Mouse (Mus musculus) lung, postnatal 14 days (tissue): ENCODE data around the gene Ghsr.
A peak's percentile ranks its signal among the peaks of the same experiment; 100 is the strongest.
"Not testable (repeated sequence)": the region's sequence is repeated elsewhere in the genome, so short reads cannot be mapped to it uniquely, and the experiment has no call there.

Source experiments
- DNase-seq: peaks from one replicate; pipeline ENCODE4 v3.0.0; 2021

Gene Ghsr

DNA sequence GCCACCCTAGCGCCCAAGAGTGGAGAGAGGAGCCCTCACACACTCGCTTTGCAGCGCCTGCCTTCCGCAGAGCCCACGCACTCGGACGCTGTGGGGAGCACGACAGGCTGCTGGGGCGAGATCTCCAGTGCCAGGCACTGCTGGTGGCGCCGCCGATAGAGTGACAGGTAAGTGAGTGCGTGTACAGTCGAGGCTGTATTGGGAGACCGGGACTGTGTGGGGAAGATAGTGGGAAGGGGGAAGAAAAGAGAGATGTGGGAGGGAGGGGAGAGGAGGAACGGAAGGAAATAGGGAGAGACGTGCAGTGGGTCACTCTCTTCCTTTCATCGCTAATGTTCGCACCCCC, at the start of gene Ghsr:
Gene Ghsr, plus strand, starts transcription at position 76 of the 346 bp plus-strand sequence.
- no peak for DNase-seq

DNA sequence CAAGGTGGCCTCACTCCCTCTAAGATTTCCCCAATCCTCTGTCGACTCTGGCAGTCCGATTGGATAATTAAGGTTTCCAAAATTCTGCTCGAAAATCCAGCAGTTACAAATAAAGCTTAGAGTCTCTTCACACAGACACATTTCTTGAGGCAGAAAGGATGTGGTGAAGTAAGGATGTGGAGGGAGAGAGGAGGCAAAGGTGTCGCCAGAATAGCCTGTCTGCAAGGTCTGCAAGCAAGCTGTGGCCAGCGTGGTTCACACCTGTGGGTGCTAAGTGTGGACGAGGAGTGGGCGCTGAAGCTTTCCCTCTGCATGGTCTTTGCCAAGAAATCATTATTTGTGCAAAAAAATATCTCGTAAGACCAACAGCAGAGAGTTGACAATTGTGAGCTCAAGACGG, 48.6 kb upstream of the Ghsr start:
- DNase-seq = no peak

DNA sequence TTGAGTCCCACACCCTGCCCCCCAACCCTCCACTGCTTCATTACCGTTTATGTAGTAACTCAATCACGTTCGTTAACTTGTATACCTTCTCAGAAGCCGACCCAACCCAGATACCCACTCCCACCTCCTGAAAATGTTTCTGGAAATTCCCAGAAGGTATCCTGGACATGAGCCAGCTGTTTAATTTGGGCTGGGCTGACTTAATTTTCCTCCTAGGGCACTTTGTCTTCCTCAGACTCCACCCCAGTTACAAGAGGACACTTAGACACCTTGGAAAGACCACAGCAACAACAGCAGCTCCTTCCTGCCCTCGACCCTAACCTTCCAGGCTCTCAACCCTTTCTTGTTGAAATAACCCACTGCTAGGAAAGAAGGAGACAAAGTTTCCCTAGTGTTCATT, 47.6 kb upstream of the Ghsr start:
- DNase-seq = no peak

DNA sequence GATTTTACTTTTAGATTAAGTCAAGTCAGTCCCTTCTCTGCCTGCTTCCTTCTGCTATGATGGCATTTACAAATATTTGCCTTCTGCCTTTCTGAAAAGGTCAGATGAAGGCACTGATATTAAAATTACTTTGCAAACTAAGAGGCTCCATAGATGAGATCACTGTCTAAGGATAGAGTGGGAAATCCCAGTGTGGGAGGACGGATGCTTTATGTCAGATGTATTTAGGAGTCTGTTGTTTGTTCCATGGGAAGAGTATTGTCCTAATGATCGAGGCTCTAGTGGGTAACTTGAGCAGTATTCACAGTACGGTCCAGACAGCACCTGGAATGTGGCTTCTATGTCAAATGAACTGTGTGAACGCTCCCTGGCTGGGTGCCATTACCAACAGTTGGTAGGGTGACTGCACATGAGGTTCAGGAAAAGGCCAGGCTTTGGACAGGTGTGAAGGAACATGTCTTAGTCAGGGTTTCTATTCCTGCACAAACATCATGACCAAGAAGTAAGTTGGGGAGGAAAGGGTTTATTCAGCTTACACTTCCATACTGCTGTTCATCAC, 44.4 kb upstream of the Ghsr start:
- no peak for DNase-seq

DNA sequence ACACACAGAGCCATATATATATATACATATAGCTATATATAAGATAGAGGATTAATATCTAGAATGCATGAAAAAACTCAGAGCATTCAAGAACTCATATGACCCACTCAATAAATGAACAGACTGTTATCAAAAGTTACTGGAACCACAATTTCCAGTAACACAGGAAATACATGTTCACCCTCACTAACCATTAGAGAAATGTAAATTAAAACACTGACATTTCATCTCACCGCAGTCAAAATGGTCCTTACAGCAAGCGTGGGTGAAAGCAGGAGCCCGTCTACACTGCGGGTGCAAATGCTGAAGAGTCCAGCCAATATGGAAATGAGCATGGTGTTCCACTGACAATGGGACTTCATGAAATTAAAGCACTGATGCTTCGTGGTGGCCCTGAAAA, 40.4 kb upstream of the Ghsr start:
- DNase-seq = no peak

DNA sequence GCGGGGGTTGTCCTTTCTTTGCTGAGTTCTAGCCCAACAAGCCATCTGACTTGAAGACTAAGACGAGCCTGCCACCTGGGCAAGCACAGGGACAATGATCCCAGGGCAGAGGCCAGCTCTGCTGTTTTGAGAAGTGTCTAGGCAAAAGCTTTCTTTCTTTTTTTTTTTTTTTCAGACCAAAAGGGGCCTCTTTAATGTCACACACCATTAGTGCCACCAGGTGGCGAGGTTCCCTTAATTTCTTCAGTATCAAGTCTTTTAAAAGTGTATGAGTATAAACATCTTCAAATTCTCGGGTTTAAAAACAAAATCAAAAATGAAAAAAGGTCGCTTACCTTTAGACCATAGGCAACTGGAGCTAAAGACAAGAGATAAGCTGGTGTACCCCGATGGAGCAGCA, 32.7 kb upstream of the Ghsr start:
- DNase-seq = peak; percentile 63

DNA sequence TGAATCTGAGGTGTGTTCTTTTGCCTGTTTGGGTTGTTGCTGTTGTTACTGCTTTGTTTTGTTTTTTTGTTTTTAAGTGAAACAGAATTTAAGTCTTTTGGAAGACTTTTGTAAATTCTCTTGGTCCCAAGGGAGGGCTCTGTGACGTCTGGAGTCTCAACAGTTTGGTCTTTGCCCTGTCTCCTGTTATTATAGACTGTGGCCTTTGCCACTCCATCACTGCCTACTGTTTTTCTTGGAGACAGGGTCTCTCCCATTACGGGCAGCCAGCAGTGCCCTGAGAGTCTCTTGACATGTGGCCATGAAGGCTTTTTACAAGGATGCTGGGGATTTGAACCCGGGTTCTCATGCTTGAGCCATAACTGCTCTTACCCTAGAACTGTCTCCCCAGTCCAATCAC, 32.3 kb upstream of the Ghsr start:
- no peak for DNase-seq

DNA sequence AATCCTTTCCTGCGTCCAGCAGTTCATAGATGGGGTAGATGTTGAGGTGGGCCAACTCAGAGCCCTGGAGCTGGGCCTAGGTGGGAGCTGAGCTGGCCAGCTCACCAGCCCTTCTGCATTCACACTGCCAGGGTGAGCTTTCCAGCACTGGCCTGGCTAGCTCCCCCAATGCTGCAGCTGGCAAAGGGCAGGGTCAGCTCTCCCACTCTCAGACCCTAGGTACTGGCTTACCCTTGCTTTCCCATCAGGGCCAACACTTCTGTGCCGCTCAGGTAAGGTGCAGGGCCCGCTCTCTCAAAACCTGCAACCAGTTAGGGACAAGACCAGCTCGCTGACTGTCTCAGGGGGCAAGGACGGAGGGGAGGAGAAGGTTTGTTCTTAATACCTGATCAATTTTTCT, 30.4 kb upstream of the Ghsr start:
- no peak for DNase-seq

DNA sequence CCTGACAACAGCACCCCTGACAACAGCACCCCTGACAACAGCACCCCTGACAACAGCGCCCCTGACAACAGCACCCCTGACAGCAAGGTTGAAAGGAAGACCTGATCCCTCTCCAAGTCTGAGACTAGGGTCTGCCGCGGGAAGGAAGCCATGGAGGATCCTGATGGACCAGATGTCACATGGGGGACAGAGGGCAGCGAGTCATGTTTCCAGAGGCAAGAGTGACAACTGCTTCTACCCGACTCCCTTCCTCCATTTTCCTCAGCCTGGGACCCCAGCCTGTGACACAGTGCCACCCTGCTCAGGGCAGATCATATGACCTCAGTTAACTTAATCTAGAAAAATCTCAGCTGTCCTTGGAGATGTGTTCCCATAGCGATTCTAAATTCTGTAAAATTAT, 28.7 kb upstream of the Ghsr start:
- no peak for DNase-seq

DNA sequence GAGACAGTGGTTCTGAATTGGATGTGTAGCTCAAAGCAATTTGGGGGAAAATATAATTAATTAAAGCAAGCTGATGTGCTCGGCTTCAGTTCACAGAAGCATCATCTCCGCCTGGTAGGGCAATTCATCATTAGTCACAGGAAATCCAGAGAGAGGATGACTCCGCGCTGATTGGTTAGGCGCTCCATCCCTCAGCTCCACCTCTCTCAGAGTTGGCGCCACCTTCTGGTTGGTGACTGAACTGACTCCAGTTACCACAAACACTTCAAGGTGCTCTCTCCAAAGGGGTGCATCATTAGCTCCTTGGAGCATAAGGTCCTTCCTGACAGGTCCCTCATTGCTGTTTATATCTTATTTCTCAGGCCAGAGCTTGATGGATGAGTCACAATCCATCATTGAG, 25.6 kb upstream of the Ghsr start:
- DNase-seq = peak; percentile 73

DNA sequence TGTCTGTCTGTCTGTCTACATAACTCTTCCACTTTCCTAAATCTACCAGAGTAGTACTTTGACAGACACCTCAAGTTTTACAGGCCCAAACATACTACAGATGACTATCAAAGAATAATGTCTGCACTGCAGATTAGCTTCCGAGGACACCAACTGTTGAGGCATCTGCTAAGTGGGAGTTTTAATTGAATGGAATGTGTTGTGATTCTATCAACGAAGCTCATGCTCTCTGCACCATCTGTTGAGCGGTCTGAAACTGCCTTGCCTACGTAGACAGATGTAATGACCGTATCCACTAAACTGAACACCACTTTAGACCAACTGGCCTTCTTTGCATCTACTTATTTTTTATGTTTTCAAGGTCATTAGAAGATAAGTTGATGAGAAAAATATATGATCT, 22.7 kb upstream of the Ghsr start:
- DNase-seq = no peak

DNA sequence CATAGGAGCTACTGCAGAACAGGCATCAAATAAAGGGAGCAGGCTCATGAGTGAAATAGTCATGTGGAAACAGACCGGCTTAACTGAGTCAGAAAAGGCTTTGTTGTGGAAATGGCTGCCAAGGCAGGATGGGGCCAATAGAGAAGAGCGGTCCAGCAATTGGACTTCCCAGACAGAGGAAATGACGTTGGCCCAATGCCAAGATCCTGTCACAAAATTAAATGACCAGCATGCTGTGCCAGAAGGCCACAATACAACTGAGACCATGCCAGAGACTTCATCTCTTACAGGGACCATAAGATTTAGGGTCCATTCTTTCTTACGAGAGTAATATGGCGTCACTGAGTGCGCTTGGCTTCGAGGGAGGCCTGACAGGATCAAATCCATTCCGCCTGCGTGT, 20.0 kb upstream of the Ghsr start:
- peak; percentile 82 for DNase-seq

DNA sequence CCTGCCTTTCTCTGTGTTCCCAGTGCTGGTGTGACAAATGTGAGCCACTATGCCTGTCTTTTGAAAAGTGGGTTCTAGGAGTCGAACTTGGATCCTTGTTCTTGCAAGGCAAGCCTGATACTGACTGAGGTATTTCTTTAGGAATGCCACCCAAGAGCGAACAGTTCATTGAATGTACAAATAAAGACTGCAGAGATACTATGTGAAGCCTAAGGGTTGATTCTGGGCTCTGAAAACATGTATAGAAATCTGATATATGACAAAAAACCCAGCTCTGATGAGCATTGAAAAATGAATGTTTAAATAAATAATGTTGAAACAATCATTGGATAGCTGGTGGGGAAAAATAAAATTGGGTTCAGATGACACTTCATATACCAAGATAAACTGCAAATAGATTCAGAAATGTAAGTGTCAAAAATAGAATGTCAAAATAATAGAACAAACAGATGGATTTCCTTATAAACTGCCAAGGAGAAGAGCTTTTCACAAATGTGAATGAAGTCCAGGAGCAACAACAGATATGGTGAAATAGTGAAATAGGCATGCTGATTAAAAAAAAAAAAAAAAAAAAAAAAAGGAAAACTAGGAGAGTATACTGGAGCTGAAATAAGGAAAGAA, 11.9 kb upstream of the Ghsr start:
- DNase-seq = no peak

DNA sequence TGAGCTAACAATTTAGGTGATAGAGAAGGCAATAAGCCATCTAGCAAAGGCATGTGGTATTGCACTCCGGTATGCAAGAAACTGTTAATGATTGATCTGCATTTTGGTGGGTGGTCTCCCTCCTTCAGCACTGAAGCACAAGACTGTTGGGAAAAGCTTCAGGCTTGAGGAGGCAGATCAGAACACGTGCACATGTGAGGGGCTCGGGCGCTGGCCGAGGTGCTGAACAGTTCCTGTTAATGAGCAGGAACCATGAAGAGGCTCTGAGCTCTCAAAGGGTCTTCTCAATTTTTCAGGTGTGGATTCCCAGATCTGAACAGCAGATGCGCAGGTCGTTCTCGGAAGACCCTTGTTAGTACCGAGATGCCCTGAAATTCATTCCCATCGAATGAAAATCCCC, 1.0 kb upstream of the Ghsr start:
- DNase-seq = peak; percentile 59

DNA sequence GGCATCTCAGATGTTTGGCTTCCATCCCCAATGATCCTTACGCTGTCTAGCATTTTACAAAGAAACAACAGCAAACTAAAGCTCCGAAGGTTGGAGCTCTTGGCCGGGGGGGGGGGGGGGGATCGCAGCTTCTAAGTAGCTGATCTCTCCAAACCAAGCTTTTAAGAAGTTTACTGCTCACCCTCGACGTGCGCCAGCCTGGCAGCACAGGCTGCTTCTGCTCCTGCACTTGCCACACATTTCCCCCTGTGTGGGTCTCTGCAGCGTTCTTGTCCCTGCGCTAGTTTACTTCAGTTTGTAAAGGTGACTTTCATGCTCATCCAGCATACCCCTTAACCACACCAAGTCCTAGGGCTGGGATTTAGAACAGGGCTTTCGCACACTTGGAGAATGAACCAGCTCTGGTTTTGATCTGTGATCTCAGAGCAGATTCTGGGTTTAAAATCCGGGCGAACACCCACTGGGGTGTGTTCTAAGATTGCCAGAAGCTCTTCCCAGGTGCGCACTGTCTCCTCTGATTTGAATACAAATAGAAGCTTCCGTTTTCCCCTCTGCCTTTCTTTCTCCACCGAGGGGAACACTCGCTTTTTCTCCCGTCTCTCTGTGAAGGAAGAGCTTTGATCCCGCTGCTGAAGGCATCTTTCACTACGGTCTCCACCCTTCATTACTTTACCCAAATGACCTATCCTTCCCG, 422 bp upstream of the Ghsr start:
- no peak for DNase-seq

DNA sequence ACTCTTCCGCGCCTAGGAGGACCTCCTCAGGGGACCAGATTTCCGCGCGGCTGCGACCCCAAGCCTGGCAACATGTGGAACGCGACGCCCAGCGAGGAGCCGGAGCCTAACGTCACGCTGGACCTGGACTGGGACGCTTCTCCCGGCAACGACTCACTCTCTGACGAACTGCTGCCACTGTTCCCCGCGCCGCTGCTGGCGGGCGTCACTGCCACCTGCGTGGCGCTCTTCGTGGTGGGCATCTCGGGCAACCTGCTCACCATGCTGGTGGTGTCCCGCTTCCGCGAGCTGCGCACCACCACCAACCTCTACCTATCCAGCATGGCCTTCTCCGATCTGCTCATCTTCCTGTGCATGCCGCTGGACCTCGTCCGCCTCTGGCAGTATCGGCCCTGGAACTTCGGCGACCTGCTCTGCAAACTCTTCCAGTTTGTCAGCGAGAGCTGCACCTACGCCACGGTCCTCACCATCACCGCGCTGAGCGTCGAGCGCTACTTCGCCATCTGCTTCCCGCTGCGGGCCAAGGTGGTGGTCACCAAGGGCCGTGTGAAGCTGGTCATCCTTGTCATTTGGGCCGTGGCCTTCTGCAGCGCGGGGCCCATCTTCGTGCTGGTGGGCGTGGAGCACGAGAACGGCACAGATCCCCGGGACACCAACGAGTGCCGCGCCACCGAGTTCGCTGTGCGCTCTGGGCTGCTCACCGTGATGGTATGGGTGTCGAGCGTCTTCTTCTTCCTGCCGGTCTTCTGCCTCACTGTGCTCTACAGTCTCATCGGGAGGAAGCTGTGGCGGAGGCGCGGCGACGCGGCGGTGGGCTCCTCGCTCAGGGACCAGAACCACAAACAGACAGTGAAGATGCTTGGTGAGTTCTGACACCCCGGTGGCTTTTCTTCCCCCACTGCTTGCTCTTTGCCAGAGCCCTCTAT, 837 bp downstream of the Ghsr start:
- DNase-seq = no peak

DNA sequence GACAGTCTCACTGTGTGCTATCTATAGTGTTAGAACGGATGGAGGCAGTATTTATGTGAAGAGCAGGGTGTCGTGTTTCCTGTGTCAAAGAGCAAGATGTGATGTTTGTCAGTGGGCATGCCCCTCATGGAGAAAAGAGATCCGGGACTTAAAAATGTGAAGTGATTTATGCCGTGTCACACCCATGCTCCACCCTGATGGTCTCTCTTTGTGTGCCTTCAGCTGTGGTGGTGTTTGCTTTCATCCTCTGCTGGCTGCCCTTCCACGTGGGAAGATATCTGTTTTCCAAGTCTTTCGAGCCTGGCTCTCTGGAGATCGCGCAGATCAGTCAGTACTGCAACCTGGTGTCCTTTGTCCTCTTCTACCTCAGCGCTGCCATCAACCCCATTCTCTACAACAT, 3.2 kb downstream of the Ghsr start:
- DNase-seq = no peak

DNA sequence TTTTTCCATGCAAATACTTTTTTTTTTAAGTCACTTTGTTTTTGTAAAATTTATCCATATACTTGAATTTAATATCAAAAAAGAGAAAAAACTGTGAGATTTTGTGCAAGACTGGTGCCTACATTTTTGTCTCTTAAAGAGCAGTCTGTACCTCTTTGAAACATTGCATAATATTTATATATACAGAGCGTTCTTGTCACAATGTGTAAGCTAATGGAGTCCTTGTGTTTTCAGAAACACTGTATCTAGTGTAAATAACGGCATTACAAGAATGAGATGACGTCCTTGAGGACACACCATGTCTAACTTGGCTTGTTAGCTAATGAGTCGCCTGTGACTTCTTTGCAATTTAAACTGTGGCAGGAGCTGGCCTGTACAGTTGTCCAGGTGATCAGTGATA, 6.8 kb downstream of the Ghsr start:
- DNase-seq = no peak

DNA sequence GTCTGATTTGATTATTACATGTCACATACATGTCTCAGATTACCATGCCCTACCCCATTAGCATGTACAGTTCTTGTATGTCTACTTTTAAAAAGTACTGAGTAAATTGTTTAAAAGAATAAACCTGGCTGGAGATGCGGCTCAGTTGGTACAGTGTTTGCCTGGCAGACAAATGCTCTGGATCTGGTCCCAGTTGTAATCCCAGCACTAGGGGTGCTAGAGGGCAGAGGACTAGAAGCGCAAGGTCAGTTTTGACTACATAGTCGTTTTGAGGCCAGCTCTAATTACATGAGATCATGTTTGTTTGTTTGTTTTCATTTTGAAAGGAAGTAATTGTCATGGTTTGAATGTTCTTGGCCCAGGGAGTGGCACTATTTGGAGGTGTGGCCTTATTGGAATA, 13.7 kb downstream of the Ghsr start:
- DNase-seq = no peak

DNA sequence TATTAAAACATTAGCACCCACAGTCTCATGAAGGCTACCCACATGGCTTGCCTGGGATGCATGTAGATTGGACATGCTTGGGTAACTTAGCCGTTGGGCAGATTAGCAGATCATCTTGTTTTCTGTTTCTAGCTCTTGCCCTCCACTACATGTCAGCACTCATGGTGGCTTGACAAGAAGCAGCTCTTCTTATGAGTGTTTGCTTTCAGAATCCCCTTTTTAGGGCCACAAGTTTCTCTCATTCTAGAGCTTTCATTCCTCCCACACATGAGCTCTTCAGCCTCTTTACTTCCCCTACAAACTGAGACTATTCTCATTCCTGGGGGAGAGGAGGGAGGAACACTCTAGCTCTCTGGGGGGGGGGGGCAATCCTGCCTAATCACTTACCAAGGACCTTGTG, 18.8 kb downstream of the Ghsr start:
- no peak for DNase-seq

DNA sequence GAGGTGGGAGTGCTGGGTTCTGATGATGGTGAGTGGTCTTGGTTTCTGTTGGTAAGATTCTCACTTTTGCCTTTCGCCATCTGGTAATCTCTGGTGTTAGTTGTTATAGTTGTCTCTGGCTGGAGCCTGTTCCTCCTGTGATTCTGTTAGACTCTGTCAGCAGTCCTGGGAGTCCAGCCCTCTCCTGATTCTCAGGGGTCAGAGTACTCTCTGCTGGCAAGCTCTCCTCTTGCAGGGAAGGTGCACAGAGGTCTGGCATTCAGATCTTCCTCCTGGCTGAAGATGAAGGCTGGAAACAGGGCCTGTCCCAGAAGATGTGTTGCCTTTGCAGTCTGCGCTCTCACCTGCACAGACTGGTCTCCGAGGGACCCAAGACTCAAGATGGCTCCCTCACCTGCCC, 29.8 kb downstream of the Ghsr start:
- DNase-seq = not testable (repeated sequence)

DNA sequence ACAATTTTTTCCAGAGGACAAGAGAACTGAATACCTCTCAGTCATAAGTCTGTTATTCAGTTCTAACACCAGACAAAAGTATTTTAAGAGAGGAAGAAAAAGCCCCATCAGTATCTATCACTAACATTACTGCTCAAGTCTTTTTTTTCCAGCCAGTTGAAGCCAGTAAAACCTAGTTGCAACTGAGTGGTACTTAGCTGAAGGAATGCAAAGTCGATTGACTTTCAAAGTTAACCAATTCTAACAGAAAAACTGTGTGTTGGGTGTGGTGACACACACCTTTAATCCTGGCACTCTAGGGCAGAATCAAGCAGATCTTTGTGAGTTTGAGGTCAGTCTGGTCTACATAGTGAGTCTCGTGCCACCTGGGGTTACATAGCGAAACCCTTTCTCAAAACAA, 35.3 kb downstream of the Ghsr start:
- DNase-seq = no peak

DNA sequence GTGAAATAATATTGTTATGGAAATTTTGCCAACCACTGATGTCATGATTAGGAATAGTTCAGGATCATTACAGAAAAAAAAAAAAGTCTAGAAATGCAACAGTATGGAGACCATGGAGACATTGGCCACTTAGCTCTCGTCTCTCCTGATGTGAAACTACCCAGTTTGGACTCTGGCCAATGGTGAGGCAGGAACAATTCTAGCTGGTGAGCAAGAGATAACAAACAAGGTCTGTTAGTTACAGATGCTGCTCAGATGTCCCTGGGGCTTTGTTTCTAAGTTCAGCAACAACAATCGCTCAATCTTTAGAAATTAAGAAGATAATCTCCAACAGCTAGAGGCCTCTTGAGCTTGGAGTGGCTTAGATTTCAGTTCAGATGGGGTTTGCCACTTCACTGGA, 37.4 kb downstream of the Ghsr start:
- DNase-seq = no peak

DNA sequence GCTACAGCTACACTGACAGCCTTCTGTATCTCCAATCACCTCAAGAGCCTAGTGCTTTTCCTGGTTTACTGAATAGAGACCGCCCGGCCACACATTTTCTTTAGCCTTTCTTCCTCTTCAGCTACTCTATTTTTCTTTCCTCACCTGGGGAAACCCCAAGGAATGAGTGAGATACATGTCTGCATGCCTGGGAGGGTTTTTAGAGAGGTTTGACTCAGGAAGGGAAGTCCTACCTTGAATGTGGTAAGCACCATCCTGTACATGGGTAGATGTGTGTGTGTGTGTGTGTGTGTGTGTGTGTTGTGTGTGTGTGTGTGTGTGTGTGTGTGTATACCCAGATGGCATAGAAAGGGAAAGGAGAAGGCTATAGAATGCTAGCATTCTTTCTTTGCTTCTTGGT, 40.1 kb downstream of the Ghsr start:
- DNase-seq = no peak
